Mouse (Mus musculus): Measurements from ENCODE around the gene Zap70.

The Zap70 gene

GRCm38 (mm10) chr1:36761568-36761967, at the start of gene Zap70:
Gene Zap70 (plus strand): TSS chr1:36761798.
- DNase-seq (ENCODE audit: low read depth, low spot score) = no peak

GRCm38 (mm10) chr1:36714311-36714710, 47.3 kb upstream of the Zap70 start, which contains the start of gene Actr1b:
Gene Actr1b (minus strand): TSS chr1:36714422.
- no peak for DNase-seq (ENCODE audit: low read depth, low spot score)

GRCm38 (mm10) chr1:36718786-36719185, 42.8 kb upstream of the Zap70 start:
- no peak for DNase-seq (ENCODE audit: low read depth, low spot score)

GRCm38 (mm10) chr1:36723146-36724056, 38.2 kb upstream of the Zap70 start:
- DNase-seq (ENCODE audit: low read depth, low spot score) = no peak

GRCm38 (mm10) chr1:36724057-36724431, 37.6 kb upstream of the Zap70 start:
- no peak for DNase-seq (ENCODE audit: low read depth, low spot score)

- DNase-seq (ENCODE audit: low read depth, low spot score) = peak; percentile 74
These were observed 24.3 kb upstream of the Zap70 start for GRCm38 (mm10) chr1:36737300-36737699.

- no peak for DNase-seq (ENCODE audit: low read depth, low spot score)
These were observed 22.4 kb upstream of the Zap70 start for GRCm38 (mm10) chr1:36739231-36739630.

GRCm38 (mm10) chr1:36743046-36743445, 18.6 kb upstream of the Zap70 start:
- DNase-seq (ENCODE audit: low read depth, low spot score) = no peak

GRCm38 (mm10) chr1:36744268-36744944, 17.2 kb upstream of the Zap70 start:
- DNase-seq (ENCODE audit: low read depth, low spot score) = peak; percentile 41

GRCm38 (mm10) chr1:36745661-36746060, 15.9 kb upstream of the Zap70 start:
- DNase-seq (ENCODE audit: low read depth, low spot score) = no peak

GRCm38 (mm10) chr1:36746452-36746851, 15.1 kb upstream of the Zap70 start:
- no peak for DNase-seq (ENCODE audit: low read depth, low spot score)

- no peak for DNase-seq (ENCODE audit: low read depth, low spot score)
These were observed 7.5 kb upstream of the Zap70 start for GRCm38 (mm10) chr1:36753932-36754675.

- no peak for DNase-seq (ENCODE audit: low read depth, low spot score)
These were observed 3.0 kb upstream of the Zap70 start for GRCm38 (mm10) chr1:36758553-36758952.

- DNase-seq (ENCODE audit: low read depth, low spot score) = no peak
These were observed 2.5 kb upstream of the Zap70 start for GRCm38 (mm10) chr1:36759076-36759475.

- no peak for DNase-seq (ENCODE audit: low read depth, low spot score)
These were observed 1.2 kb upstream of the Zap70 start for GRCm38 (mm10) chr1:36760401-36760800.

- DNase-seq (ENCODE audit: low read depth, low spot score) = no peak
These were observed 537 bp upstream of the Zap70 start for GRCm38 (mm10) chr1:36761061-36761460.

- no peak for DNase-seq (ENCODE audit: low read depth, low spot score)
These were observed 5.0 kb downstream of the Zap70 start for GRCm38 (mm10) chr1:36766431-36767205.

- no peak for DNase-seq (ENCODE audit: low read depth, low spot score)
These were observed 5.7 kb downstream of the Zap70 start for GRCm38 (mm10) chr1:36767321-36767720.

- DNase-seq (ENCODE audit: low read depth, low spot score) = no peak
These were observed 7.2 kb downstream of the Zap70 start for GRCm38 (mm10) chr1:36768786-36769185.

GRCm38 (mm10) chr1:36769951-36770350, 8.4 kb downstream of the Zap70 start:
- DNase-seq (ENCODE audit: low read depth, low spot score) = no peak

- no peak for DNase-seq (ENCODE audit: low read depth, low spot score)
These were observed 9.4 kb downstream of the Zap70 start for GRCm38 (mm10) chr1:36770998-36771397.

All from retina, adult 2 months (tissue).